Mouse (Mus musculus): ENCODE data around the gene Usp25. TPM values are rescaled to one million over a fixed set of nuclear protein-coding genes. Genes with fewer than 3 reads are reported as not detected.

The Usp25 gene
- polyA plus RNA-seq, 1 experiment from 2014 or later, result 12.0 TPM

- no peak overlapping the region for H3K9ac ChIP-seq (ENCODE audit: low read length)
- 71% methylated on average over 4 of the region's 4 CpGs for WGBS
- no peaks in the 10 kb centered on the region for H3K36me3 ChIP-seq (ENCODE audit: control insufficient read depth, insufficient read depth, low read length)
- no peaks in the 10 kb centered on the region for H3K9me3 ChIP-seq (replicated peaks; ENCODE audit: control insufficient read depth, low read length)
- H3K4me2 ChIP-seq (ENCODE audit: low read depth, low read length), result no peak overlapping the region
- no peak overlapping the region for H3K4me3 ChIP-seq (replicated peaks; ENCODE audit: low read length)
- no peaks in the 10 kb centered on the region for H3K4me1 ChIP-seq (ENCODE audit: control insufficient read depth, insufficient read depth, low read length)
- ATAC-seq (ENCODE audit: insufficient read depth, low FRiP score), result no peak
- H3K27me3 ChIP-seq (ENCODE audit: control insufficient read depth, insufficient read depth, low read length), result no peaks in the 10 kb centered on the region
- no peak overlapping the region for H3K27ac ChIP-seq (ENCODE audit: low read length)
Measured at GRCm38 (mm10) chr16:77150884-77151283, 137.4 kb downstream of the Usp25 start.

GRCm38 (mm10) chr16:77152288-77152687, 138.8 kb downstream of the Usp25 start:
- Histone ChIP-seq H3K4me3 (replicated peaks; ENCODE audit: low read length) (no peak overlapping the region), H3K27ac (ENCODE audit: low read length) (no peak overlapping the region), H3K4me1 (ENCODE audit: control insufficient read depth, insufficient read depth, low read length) (no peaks in the 10 kb centered on the region), H3K9me3 (replicated peaks; ENCODE audit: control insufficient read depth, low read length) (no peaks in the 10 kb centered on the region), H3K4me2 (ENCODE audit: low read depth, low read length) (no peak overlapping the region), H3K36me3 (ENCODE audit: control insufficient read depth, insufficient read depth, low read length) (no peaks in the 10 kb centered on the region), H3K27me3 (ENCODE audit: control insufficient read depth, insufficient read depth, low read length) (no peaks in the 10 kb centered on the region), H3K9ac (ENCODE audit: low read length) (no peak overlapping the region)
- no peak for ATAC-seq (ENCODE audit: insufficient read depth, low FRiP score)
- 73% methylated on average over 1 of the region's 1 CpGs for WGBS

- Histone ChIP-seq H3K9ac (ENCODE audit: low read length) (no peak overlapping the region), H3K9me3 (replicated peaks; ENCODE audit: control insufficient read depth, low read length) (no peaks in the 10 kb centered on the region), H3K27me3 (ENCODE audit: control insufficient read depth, insufficient read depth, low read length) (no peaks in the 10 kb centered on the region), H3K36me3 (ENCODE audit: control insufficient read depth, insufficient read depth, low read length) (no peaks in the 10 kb centered on the region), H3K4me2 (ENCODE audit: low read depth, low read length) (no peak overlapping the region), H3K27ac (ENCODE audit: low read length) (no peak overlapping the region), H3K4me3 (replicated peaks; ENCODE audit: low read length) (no peak overlapping the region), H3K4me1 (ENCODE audit: control insufficient read depth, insufficient read depth, low read length) (no peaks in the 10 kb centered on the region)
- 76% methylated on average over 1 of the region's 1 CpGs for WGBS
- no peak for ATAC-seq (ENCODE audit: insufficient read depth, low FRiP score)
Measured at GRCm38 (mm10) chr16:77153216-77153715, 139.8 kb downstream of the Usp25 start.

- Histone ChIP-seq H3K4me1 (ENCODE audit: control insufficient read depth, insufficient read depth, low read length) (no peaks in the 10 kb centered on the region), H3K4me3 (replicated peaks; ENCODE audit: low read length) (no peak overlapping the region), H3K9ac (ENCODE audit: low read length) (no peak overlapping the region), H3K4me2 (ENCODE audit: low read depth, low read length) (no peak overlapping the region), H3K36me3 (ENCODE audit: control insufficient read depth, insufficient read depth, low read length) (no peaks in the 10 kb centered on the region), H3K27ac (ENCODE audit: low read length) (no peak overlapping the region), H3K27me3 (ENCODE audit: control insufficient read depth, insufficient read depth, low read length) (no peaks in the 10 kb centered on the region), H3K9me3 (replicated peaks; ENCODE audit: control insufficient read depth, low read length) (no peaks in the 10 kb centered on the region)
- WGBS, result 72% methylated on average over 2 of the region's 2 CpGs
- no peak for ATAC-seq (ENCODE audit: insufficient read depth, low FRiP score)
Measured at GRCm38 (mm10) chr16:77153815-77154214, 140.3 kb downstream of the Usp25 start.

GRCm38 (mm10) chr16:77154831-77155230, 141.3 kb downstream of the Usp25 start:
- Histone ChIP-seq H3K9me3 (replicated peaks; ENCODE audit: control insufficient read depth, low read length) (no peaks in the 10 kb centered on the region), H3K27me3 (ENCODE audit: control insufficient read depth, insufficient read depth, low read length) (no peaks in the 10 kb centered on the region), H3K27ac (ENCODE audit: low read length) (no peak overlapping the region), H3K4me2 (ENCODE audit: low read depth, low read length) (no peak overlapping the region), H3K9ac (ENCODE audit: low read length) (no peak overlapping the region), H3K4me1 (ENCODE audit: control insufficient read depth, insufficient read depth, low read length) (no peaks in the 10 kb centered on the region), H3K4me3 (replicated peaks; ENCODE audit: low read length) (no peak overlapping the region), H3K36me3 (ENCODE audit: control insufficient read depth, insufficient read depth, low read length) (no peaks in the 10 kb centered on the region)
- WGBS, result 69% methylated on average over 1 of the region's 1 CpGs
- no peak for ATAC-seq (ENCODE audit: insufficient read depth, low FRiP score)
